Mouse (Mus musculus): ENCODE measurements around the gene Pias4.
A peak's percentile ranks its signal among the peaks of the same experiment; 100 is the strongest.
"Not testable (repeated sequence)": the region's sequence is repeated elsewhere in the genome, so short reads cannot be mapped to it uniquely, and the experiment has no call there.

The Pias4 gene

GRCm38 (mm10) chr10:81173132-81173531 is 5.4 kb upstream of the Pias4 start:
- DNase-seq (ENCODE audit: low spot score in 2 of 2), result peak; percentile 85 to 86

GRCm38 (mm10) chr10:81169411-81169900 is 1.7 kb upstream of the Pias4 start:
- DNase-seq (ENCODE audit: low spot score in 2 of 2), result not testable (repeated sequence)

DNA sequence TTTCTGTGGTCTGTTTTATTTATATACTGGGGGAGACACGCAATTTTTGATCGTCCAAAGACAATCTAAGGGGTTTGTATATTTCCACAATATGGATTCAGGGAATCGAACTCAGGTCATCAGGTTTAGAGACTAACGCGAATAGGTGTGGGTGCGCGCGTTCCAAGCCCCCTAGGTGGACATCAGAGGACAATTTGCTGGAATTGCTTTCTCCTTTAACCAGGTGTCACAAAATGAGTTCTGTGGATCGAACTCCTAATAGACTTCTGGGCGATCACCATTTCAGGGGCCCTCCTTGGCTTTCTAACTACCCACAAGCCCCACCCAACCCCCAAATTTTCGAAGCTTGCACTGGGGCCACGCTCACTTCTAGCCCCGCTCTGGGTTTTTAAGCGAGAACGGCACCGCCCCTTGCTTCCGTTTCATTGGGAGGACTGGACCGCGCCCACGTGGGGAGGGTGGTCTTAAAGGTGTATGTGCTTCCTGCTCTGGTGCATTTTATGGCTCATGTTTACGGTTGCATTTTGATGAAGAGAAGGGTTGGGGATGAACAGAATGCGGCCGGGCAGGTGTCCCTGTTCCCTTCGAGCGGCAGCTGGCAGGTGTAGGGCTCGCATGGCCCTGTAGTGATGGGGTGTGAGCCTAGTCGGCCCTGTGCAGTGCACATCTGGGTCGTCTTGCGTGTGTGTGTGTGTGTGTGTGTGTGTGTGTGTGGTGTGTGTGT is 960 bp upstream of the Pias4 start:
- peak; percentile 79 to 84 for DNase-seq (ENCODE audit: low spot score in 2 of 2)

DNA sequence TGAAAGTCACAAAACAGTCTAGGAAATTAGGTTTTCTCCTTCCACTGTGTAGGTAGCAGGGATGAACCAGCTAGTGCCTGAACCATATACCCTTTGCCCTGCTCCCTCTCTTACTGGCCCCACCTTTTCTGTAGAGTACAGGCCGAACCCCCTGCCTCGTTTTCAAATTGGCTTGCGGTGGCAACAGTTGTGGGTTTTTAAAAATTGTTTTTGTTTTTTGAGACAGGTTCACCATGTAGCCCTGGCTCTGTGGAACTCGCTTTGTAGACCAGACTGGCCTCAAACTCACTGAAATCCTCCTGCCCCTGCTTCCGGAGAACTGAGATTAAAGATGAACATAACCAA is 336 bp upstream of the Pias4 start:
- no peak for DNase-seq (ENCODE audit: low spot score in 2 of 2)

- no peak for DNase-seq (ENCODE audit: low spot score in 2 of 2)
Observed at GRCm38 (mm10) chr10:81165118-81165517, 2.6 kb downstream of the Pias4 start.

DNA sequence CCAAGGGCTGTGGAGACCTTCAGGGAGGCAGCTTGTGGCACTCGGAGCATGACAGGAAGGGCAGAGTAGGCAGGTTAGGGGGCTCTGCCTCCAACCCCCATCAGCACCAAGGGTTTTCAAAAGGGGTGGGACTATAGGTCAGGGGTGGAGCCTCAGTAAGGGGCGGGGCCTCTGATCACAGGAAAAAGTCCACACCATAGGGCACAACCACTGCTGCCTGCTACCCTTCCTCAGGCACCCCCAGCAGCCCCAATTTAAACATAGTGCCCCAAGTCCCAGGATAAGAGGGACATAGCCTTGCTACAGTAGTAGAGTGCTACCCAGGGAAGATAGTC is 5.4 kb downstream of the Pias4 start:
- no peak for DNase-seq (ENCODE audit: low spot score in 2 of 2)

DNA sequence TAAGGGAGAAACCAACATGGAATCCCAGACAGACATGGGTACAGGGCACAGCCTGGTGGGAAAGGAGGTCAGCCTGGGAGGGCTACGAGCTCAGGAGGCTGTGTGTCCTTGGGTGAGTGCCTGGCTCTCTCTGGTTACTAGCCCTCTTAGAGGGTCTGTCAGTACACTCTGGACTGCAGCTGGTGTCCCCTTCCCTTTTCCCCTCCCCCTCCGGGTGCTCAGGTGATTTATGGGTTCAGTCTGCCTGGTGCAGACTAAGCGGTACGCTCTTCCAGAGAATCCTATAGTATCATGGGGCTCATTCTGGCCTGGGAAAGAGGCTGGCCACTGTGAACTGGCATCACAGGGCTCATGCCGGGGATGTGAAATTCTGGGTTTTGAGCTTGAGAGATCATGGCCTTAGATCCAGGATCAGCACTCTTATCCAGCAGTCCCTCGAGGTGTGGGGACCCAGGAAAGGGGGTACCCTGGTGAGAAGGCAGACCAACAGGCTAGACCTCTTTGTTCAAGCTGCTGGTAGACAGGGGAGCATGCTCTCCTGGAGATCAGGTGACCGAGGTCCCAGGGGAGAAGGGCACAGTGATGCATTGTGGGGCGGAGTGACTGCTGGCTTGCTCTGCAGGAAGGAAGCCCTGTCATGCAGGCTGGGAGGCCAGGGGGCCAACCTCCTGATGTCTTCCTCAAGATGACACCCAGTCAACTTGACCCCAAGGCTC is 6.0 kb downstream of the Pias4 start:
- no peak for DNase-seq (ENCODE audit: low spot score in 2 of 2)

DNA sequence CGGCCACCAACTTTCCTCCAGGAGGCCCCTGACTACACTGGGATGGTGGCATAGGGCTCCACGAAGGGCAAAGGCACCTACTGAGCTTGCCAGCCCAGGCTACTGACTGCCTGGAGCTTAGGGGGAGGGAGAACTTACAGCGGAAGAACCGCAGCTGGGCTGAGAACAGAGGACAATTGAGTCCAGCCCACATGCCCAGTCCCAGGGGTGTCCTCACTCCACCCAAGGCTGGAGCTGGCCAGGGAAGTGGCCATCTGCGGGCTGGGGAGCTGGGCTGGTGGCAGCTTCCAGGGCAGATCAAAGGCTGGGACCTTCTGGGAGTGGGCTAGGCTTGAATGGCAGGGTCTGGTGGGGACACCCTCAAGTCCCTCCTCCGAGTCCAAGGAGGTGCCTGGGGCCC is 13.0 kb downstream of the Pias4 start:
- no peak for DNase-seq (ENCODE audit: low spot score in 2 of 2)

- no peak for DNase-seq (ENCODE audit: low spot score in 2 of 2)
Observed at GRCm38 (mm10) chr10:81154313-81154712, 13.4 kb downstream of the Pias4 start.

- no peak for DNase-seq (ENCODE audit: low spot score in 2 of 2)
Observed at GRCm38 (mm10) chr10:81152609-81153008, 15.1 kb downstream of the Pias4 start.

- DNase-seq (ENCODE audit: low spot score in 2 of 2), result no peak
Observed at GRCm38 (mm10) chr10:81151261-81151660, 16.5 kb downstream of the Pias4 start.

GRCm38 (mm10) chr10:81146296-81146695 is 21.4 kb downstream of the Pias4 start:
- no peak for DNase-seq (ENCODE audit: low spot score in 2 of 2)

GRCm38 (mm10) chr10:81145778-81146177 is 21.9 kb downstream of the Pias4 start:
- no peak for DNase-seq (ENCODE audit: low spot score in 2 of 2)

GRCm38 (mm10) chr10:81145307-81145706 is 22.4 kb downstream of the Pias4 start:
- no peak for DNase-seq (ENCODE audit: low spot score in 2 of 2)

DNA sequence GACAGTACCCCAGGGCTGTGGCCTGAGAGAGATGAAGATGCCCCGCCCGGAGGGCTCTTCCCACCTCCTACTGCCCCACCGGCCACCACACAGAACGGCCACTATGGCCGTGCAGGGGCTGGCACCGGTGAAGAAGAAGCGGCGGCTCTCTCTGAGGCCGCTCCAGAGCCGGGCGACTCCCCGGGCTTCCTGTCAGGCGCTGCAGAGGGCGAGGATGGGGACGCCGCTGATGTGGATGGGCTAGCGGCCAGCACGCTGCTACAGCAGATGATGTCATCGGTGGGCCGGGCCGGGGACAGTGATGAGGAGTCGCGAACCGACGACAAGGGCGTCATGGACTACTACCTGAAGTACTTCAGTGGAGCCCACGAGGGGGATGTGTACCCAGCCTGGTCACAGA is 23.1 kb downstream of the Pias4 start:
- DNase-seq (ENCODE audit: low spot score in 2 of 2), result no peak

- DNase-seq (ENCODE audit: low spot score in 2 of 2), result no peak
Observed at GRCm38 (mm10) chr10:81143845-81144437, 23.8 kb downstream of the Pias4 start.

- DNase-seq (ENCODE audit: low spot score in 2 of 2), result no peak
Observed at GRCm38 (mm10) chr10:81143157-81143633, 24.5 kb downstream of the Pias4 start.

- DNase-seq (ENCODE audit: low spot score in 2 of 2), result no peak
Observed at GRCm38 (mm10) chr10:81142551-81142981, 25.2 kb downstream of the Pias4 start.

GRCm38 (mm10) chr10:81141455-81142210 is 26.1 kb downstream of the Pias4 start:
- no peak for DNase-seq (ENCODE audit: low spot score in 2 of 2)

GRCm38 (mm10) chr10:81140717-81141454 is 26.8 kb downstream of the Pias4 start:
- no peak for DNase-seq (ENCODE audit: low spot score in 2 of 2)

GRCm38 (mm10) chr10:81140005-81140404 is 27.7 kb downstream of the Pias4 start:
- no peak for DNase-seq (ENCODE audit: low spot score in 2 of 2)

DNA sequence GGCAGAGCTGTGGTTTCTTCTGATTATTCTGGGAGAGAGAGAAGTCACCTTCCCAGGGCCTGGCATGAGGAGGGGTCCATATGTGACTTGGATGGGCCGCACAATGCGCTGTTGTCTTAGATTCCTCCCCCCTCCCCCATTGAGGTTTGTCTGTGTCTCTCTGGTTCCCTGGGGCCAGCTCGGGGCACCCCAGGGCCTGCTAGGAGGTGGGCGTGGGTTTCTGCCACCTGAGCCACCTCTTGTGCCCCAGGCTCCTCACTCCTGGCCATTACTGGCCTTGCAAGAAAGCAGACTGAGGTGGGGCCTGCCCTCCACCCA is 28.2 kb downstream of the Pias4 start:
- no peak for DNase-seq (ENCODE audit: low spot score in 2 of 2)
